Mouse (Mus musculus) kidney, postnatal 36 days (tissue): ENCODE measurements around the gene Rtn4rl2.

Experiments
- DNase-seq, 2 experiments: peaks; one replicate each; pipeline ENCODE4 v3.0.0; 2021 to 2022; ENCODE audit warnings: mixed read lengths in 2 of 2

Rtn4rl2 gene

DNA sequence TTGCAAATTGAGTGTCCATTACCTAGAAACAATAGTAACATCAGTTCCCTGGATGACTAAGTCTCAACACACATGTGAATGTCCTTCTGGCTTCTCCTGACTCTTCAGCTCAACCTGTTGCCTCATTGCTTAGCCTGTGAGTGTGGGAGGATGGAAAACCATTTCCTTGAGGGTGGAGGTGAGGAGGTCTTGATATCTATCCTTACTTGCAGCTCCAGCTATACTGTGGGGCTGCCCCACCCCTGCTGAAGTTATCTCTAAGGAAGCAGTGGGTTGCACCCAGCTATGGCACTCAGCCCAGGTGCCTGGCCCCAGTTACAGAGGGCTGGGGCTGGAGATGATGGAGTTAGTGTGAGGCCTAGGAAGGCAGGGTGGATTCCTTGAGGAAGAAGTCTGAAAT, 44.6 kb downstream of the Rtn4rl2 start:
- no peak for DNase-seq

DNA sequence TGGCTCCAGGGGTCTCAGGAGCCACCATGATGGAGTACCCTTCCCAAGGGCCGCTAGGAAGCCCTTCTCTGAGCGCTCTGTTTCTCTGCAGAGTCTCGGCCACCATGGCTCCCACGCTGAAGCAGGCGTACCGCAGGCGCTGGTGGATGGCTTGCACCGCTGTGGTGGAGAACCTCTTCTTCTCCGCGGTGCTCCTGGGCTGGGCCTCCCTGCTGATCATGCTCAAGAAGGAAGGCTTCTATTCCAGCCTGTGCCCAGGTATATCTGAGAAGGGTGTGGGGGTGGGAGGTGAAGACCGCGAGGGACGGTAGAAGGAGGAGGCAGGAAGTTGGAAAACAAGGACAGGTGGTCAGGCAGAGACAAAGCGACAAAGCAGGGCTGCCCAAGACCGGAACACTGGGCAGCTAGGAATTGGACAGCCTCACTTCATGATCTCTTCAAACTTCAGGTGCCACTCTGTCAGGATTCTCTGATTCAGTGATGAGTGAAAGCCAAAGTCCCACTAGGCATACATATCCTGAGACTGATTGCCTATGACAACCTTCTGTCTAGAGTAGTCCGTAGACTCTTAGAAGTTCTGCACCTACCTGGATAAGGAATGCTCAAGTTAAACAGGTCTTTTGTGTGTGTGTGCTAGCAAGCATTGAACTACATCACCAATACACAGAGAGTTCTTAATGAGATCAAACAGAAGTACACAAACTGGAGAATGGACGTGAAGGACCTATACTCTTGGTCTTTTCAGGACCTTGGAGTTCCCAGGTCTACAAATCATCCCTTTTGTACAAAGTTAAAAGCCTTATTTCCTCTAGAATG, 45.6 kb downstream of the Rtn4rl2 start:
- no peak for DNase-seq

DNA sequence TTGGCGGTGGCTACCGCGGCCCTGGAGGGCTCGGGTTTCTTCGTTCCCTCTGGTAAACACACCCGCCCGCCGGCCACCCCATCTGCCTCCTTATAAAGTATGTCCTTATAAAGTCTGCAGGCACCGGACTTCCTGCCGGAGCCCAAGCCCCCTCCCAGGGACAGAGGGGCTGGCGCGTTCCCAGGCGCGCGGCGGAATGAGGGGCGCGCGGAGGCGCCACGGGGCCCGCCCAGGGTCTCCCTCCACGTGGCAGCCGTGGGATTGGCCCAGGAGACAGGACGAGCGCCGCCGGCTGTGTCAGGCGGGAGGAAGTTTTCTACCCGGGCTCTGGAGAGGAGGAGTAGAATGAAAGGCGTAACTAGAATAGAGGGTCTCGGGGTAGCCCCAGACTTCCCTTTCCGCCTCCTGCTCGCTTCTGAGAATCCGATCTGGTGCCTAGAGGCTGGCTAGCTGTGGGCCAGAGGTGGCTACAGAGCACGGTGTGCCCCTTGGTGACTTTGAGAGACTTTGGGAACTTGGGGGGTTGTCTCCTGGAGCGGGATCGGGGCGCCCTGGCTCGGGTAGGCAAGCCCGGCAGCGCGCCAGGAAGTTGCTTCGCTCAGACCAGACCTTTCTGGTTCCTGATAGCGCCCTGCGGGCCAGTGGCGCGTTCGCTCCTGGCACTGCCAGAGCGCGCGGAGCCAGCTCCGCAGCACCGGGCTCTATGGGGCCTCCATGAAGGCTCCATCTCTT, 46.3 kb downstream of the Rtn4rl2 start:
- DNase-seq = peak; percentile 57 to 78

DNA sequence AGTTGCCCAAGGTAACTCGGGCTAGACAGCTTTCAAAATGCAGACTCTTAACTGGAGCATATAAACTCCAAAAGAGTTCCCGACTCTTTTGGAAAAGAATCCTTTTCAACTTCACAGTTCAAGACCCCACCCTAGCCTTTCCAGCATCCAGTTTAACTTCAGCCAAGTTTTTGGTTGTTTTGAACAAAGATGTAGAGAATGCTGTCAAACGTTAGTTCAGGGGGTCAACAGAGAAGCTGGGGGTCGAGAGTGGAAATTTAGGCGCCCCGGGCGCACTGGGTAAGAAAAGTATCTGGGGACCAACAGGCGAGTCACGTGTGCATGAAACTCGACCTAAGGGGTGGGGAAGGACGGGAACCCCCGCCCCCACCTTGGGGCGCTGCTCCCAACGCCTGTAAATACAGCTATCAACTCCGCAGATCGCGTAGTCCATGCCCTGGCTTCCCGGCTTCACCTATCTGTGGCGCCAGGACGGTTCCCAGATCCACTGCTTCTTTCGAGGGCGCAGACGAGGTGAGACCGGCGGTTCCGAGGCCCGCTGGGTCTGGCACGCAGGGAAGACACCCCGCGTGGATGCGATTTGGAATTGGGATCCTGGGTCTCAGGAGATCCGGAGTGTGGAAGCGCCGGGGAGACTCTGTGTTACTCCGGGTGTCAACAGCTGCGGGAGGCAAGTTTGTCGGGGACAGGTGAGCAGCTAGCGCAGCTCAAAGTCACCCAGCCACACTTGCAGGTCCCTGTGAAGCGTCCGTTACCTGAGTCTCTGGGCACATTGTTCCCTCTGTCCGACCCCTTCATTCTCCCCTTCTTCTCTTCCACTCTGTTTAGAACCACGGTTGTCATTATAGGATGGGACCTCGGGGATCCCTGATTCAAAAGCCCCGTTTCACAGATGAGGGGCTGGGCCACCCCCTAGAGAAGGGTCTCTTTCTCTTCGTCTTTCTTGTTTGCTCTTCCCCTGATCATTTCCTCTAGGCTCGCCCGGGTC, 47.2 kb downstream of the Rtn4rl2 start:
- peak in 1 of 2 experiments; percentile 32 for DNase-seq

DNA sequence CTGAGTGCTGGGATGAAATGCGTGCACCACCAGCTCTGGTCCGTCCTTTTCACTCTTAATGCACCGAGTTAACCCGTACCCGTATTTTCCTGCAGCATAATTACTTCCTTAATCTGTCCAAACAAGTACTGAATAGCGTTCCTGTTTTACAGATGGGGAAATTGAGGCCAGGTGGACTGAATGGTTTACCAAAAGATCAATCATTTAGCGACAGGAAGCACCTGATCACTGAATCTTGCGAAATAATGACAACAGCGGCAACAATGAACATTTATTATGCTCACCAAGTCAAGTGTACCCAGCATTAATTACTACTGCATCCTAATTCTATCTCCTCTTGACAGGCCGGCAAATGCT, 47.9 kb downstream of the Rtn4rl2 start, which contains the start of gene Slc43a1:
Slc43a1 (plus strand) TSS at position 258 of the 357 bp plus-strand sequence.
- no peak for DNase-seq

DNA sequence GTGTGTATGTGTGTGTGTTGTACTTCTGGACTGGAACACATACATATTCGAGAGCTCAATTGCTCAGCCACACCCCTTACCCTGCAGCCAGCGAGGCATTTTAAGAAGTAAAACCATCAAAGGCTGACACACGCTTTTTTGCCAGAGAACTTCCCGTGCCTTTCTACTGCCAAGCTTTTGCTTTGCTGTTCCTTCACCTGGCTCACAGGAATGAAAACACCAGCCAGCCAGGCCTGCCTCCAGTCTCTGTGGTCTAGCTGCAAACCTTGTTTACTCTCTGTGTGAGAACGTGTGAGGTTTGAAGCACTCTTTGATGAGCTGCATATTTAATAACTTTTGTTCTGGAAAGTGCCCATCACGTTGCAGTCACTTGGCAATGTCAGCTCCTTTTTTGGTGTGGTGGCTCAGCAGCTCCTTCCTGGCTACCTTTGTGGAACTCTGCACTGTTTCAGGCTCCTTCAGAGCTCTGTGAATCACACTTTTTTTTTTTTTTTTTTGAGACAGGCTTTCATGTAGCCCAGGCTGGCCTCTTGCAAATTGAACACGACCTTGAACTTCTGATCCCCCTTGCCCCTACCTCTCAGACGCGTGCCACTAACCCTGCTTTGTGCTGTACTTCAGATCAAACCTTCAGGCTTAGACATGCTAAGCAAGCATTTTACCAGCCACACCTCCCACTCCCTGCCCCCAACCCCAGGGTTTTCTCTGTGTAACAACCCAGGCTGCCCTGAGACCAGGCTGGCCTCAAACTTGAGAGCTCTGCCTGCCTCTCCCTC, 48.5 kb downstream of the Rtn4rl2 start:
- no peak for DNase-seq

DNA sequence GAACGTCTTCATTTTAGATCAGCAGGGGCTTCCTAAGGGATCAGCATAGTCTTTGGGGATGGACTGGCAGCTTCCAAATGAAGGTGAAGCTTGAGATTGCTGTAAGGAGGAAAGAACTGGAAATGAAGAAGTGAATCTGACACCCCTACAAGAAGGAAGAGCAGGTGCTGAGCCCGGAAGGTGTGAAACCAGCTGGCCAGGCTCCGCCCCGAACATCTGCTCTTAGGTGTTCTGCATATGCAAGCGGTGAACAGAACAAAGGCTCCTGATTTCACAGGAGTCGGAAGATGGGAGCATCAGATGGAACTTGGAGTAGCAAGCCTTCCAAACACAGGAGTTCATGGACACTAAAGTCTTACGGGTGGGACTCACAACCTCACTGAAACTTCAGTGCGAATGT, 49.4 kb downstream of the Rtn4rl2 start:
- no peak for DNase-seq

DNA sequence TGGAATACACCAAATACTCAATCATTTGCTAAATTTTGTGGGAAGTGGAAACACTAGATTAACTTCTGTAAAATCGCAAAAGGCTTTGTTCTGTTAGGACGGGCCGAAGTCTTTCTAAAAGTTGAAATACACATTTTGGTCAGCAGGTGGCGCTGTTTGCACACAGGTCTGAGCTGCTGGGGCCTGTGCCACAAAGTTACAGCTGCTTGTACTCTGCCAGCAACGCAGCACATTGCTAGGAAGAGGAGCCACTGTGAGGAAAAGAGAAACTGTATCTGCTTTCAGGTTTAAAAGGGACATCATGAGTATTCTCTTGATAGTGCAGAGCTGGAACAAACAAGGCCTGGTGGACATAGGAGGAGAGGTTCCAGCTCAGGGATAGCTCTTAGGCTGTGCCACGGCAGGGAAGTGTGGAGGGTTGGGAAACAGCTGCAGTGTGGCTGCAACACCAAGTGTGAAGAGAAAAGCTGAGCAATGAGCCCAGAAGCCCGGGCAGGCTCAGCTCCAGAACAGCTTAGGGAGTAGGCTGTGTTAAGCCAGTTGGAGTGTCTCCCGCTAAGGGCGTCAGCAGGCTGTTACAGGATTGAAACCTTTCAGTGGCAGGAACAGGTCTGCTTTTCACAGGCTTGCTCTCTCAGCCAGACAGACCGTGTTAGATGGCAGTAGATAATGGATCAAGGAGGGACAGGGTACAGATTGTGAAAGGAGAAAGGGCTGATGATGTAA, 54.7 kb downstream of the Rtn4rl2 start:
- DNase-seq = peak; percentile 85 to 88

DNA sequence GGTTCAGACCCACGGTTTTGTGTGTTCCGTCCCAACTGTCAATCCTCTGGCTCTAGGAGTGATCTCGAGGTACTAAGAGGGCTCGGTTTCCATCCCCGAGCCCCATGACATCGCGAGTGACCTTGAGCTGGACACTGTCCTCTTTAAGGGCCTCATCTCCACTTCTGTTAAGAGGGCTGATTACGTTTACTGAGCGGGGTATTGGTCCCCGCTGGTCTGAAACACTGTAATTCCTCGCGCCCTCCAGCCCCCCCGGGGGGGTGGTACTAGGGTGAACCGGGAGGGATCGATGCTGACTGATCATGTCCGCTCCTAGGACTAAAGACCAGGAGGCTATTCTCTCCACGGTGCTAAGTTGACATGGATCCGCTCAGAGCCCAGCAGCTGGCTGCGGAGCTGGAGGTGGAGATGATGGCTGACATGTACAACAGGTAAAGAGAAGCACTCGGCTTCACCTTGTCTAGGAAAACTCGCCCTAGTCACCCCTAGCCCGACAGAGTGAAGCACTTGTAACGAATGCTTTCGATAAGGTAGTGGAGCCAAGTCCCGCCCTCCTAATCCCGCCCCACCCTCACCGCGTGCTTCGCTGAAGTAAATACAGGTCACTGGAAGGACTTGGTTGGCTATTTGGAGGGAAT, 59.1 kb downstream of the Rtn4rl2 start:
- DNase-seq = peak; percentile 44 to 67

DNA sequence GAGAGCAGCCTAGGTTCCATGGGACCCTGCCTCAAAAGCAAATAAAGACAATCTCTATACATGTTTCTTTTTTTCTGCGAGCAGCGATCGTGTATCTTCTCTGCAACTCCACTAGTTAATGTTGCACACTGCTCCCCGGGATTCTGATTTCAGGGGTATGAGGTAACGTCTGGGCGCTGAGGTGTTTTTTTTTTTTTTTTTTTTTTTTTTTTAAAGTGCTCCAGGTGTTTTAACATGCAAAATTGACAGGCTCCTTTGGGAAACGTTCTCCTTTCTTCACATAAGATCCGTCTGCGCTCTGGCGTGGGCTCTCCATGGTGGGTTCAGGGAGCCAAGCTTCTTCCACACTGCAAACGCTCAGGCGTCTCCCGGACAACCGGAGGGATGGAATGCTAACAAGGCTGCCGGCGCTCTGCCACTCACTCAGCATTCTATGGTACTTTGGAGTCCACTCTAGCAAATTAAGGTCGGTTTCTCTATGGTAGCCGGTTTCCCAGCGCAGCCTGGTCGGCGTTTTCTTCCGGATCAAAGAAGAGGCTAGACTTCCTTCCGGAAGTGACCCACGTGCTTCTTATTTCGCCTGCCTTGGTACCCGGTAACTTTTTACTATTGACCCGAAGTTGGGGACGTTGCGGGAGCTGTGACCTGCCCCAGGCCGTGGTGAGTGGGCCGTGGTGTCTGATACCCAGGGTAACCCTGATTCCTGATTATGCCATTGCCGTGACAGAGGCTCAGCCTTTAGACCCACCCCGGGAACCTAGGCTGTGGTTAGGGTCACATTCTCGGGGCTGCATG, 59.8 kb downstream of the Rtn4rl2 start, which contains the start of gene Timm10:
Timm10 (plus strand) TSS at position 510 of the 795 bp plus-strand sequence.
- peak; percentile 88 to 94 for DNase-seq

DNA sequence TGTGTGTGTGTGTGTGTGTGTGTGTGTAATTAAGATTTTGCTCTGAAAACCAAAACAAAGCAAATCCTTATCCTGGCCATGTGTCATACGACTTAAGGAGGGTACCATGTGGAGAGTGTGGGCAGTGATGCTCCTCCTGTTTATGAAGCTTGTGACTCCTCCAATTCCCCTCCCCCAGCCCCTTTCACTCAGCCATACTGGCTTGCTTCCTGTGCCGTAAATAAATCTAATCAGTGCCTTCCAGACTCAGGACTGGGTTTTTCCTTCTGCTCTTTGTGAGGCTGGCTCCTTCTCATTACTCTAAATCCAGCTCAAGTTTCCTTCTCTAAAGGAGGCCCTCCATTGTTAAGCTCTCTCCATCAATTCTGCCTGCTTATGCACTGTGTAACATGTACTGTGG, 63.3 kb downstream of the Rtn4rl2 start:
- no peak for DNase-seq

DNA sequence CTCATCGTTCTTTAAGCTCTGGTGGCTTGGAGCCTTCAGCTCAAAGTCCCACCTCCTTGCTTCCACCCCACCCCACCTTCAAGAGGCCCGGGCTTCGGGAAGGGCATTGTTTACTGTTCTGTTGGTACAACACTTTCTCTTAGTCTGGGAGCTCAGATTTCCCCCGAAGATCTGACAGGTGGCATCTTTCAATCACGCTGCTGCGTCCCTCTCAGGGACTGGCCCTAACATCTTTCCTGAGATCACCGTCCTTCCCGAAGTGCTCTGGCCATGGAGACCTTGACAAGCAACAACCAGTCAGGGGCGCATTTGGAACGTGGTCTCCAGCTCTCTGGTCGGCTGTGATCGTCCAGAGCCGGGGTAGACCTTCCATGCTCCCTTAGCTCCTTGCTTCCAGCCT, 64.0 kb downstream of the Rtn4rl2 start, which contains the start of gene Smtnl1:
Smtnl1 (minus strand) TSS at position 101 of the 400 bp plus-strand sequence.
- no peak for DNase-seq
